Mouse (Mus musculus) hindbrain, embryonic 11.5 days (tissue): ENCODE results near the gene Ticam1. TPM values are rescaled to one million over a fixed set of nuclear protein-coding genes. Genes with fewer than 3 reads are reported as not detected.
A peak's percentile ranks its signal among the peaks of the same experiment; 100 is the strongest.

ENCODE experiments used
- ATAC-seq: fragments of 200-750 bp; cut with Nextera tagmentation; 2 replicates; pipeline ENCODE4 v1.8.0; 2017; ENCODE audit warnings: mild to moderate bottlenecking, moderate TSS enrichment, moderate library complexity; ENCODE audit not compliant: low FRiP score
- DNase-seq: peaks from one replicate; pipeline ENCODE4 v3.0.0-alpha.2; 2015; ENCODE audit warnings: low spot score
- H3K27ac ChIP-seq: fragments of 300-500 bp; sonication (generic); 2 replicates; pipeline ENCODE4 v1.5.1; 2014; ENCODE audit warnings: mild to moderate bottlenecking, low read depth, low read length
- H3K27me3 ChIP-seq: fragments of 300-500 bp; sonication (generic); 2 replicates; pipeline ENCODE4 v1.6.1; 2014; ENCODE audit warnings: mild to moderate bottlenecking, low read length, moderate library complexity, mixed read lengths; ENCODE audit not compliant: control insufficient read depth, insufficient read depth
- H3K36me3 ChIP-seq: fragments of 300-500 bp; sonication (generic); 2 replicates; pipeline ENCODE4 v1.6.1; 2014; ENCODE audit warnings: mild to moderate bottlenecking, low read length, moderate library complexity, mixed read lengths; ENCODE audit not compliant: control insufficient read depth, insufficient read depth
- H3K4me1 ChIP-seq: fragments of 300-500 bp; sonication (generic); replicated peaks from 2 replicates; pipeline ENCODE4 v1.6.1; 2014; ENCODE audit warnings: low read length, mixed read lengths; ENCODE audit not compliant: control insufficient read depth, insufficient read depth
- H3K4me2 ChIP-seq: fragments of 300-500 bp; sonication (generic); replicated peaks from 2 replicates; pipeline ENCODE4 v1.6.1; 2014; ENCODE audit warnings: mild to moderate bottlenecking, low read depth, low read length
- H3K4me3 ChIP-seq: fragments of 300-500 bp; sonication (generic); 2 replicates; pipeline ENCODE4 v1.5.1; 2014; ENCODE audit warnings: low read depth, low read length
- H3K9ac ChIP-seq: fragments of 300-500 bp; sonication (generic); 2 replicates; pipeline ENCODE4 v1.6.1; 2014; ENCODE audit warnings: low read depth, low read length
- H3K9me3 ChIP-seq: fragments of 300-500 bp; sonication (generic); 2 replicates; pipeline ENCODE4 v1.6.1; 2016; ENCODE audit warnings: low read length; ENCODE audit not compliant: control insufficient read depth
- WGBS: fragments of 180-500 bp; shearing (Covaris S2); extraction: QIAGEN DNeasy Blood & Tissue Kit; methylation state at CpG from one replicate; pipeline ENCODE4 v1.1.7; 2014; 5-methylcytosine and 5-hydroxymethylcytosine counted together
- polyA plus RNA-seq: library from polyadenylated mRNA; unstranded; fragments of >200 nt; fragmentation: Nextera tagmentation; extraction: Ambion mirVana; gene quantifications from 2 replicates; pipeline ENCODE4 v1.2.1, GENCODE M21; 2014

Ticam1 gene
- polyA plus RNA-seq, 1 experiment from 2014 or later: 2.7 TPM

DNA sequence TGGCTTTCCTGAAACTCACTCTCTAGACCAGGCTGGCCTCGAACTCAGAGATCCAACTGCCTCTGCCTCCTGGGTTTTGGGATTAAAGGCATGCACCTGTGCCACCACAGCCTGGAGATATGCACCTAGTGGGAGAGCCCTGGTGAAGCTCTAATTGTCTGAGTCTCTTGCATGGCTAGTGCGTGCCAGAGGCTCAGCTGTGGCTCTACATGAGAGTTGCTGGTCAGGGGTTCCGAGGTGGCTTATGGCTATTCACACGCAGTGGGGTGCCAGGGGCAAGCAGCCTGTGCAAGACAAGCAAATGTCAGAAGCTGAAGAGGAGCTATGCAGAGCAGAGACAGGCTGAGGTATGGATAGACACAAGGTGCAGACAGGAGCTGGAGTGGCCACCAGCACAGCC, 21.9 kb downstream of the Ticam1 start:
- no peaks in the 10 kb centered on the region for H3K27me3 ChIP-seq
- no peak for ATAC-seq
- WGBS: 83% methylated on average over 4 of the region's 4 CpGs
- no peak overlapping the region for H3K27ac ChIP-seq
- peaks cover 5% of the 10 kb centered on the region; the same call in 1 of the 2 replicates for H3K4me1 ChIP-seq
- DNase-seq: no peak
- no peak overlapping the region for H3K9ac ChIP-seq
- peaks cover under 1% of the 10 kb centered on the region; the same call in 1 of the 2 replicates for H3K36me3 ChIP-seq
- H3K4me2 ChIP-seq: no peak overlapping the region
- H3K4me3 ChIP-seq: no peak overlapping the region
- no peaks in the 10 kb centered on the region for H3K9me3 ChIP-seq

DNA sequence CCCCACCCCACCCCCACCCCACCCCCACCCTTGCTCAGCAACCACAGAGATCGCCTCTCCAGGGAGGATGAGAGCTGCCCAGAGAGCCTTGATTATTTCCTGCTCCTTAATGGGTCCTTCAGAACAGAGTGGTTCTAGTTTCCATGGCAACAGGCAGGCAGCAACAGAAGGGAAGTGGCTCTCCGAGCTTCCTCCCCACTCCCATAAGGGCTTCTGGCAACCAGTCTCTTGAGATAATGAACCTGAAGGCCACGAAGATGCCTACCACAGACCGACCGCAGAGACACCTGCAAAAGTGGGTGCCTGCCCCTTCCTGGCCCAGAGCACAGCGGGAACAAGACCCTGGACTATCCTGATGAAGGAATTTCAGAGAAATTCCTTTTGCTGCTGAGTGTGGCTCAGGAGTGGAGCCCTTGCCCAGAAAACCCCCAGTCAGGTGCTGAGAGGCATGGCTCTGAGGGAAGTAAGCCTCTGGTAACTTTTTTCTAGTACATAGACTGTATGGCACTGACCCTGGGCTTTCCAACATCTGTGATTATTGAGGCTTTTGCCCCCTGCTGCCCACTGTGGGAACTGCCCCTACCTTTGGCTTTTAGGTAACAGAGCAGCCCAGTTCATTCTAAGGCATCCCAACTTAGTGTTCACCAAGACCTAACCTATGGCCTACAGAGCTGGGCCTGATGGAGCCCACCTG, 25.3 kb downstream of the Ticam1 start:
- 29% methylated on average over 6 of the region's 6 CpGs for WGBS
- H3K27me3 ChIP-seq: no peaks in the 10 kb centered on the region
- H3K27ac ChIP-seq: no peak overlapping the region
- H3K9me3 ChIP-seq: no peaks in the 10 kb centered on the region
- no peaks in the 10 kb centered on the region for H3K36me3 ChIP-seq
- DNase-seq (peak; percentile 81), ATAC-seq (peak; percentile 44; the same call in 1 of the 2 replicates)
- 0 out of 2 replicates have a peak, but pooled peaks cover 2% of the 10 kb centered on the region for H3K4me1 ChIP-seq
- H3K4me2 ChIP-seq: no peak overlapping the region
- no peak overlapping the region for H3K4me3 ChIP-seq
- no peak overlapping the region for H3K9ac ChIP-seq

DNA sequence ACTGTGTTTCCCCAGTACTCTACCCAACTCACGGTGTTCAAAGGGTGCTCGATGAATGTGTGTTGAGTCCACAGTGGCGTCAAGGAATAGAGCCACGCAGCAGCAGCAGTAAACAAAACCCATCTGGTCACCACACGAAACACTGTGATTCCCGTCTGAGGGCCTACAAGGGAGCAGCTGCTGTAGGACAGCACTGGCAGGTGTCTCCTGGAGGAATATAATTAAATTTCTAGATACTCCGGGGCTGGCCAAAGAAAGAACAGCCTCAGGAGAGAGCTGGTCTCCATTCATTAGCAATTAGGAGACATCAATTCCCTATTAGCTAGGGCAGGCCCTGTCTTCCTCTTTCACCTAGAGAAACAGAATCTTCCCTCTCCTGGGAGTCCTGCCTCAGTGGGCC, 31.0 kb downstream of the Ticam1 start:
- no peaks in the 10 kb centered on the region for H3K9me3 ChIP-seq
- DNase-seq (no peak), ATAC-seq (peak; percentile 53)
- H3K4me1 ChIP-seq: no peaks in the 10 kb centered on the region
- H3K27ac ChIP-seq: no peak overlapping the region
- H3K27me3 ChIP-seq: peaks cover 5% of the 10 kb centered on the region; the same call in 1 of the 2 replicates
- WGBS: 55% methylated on average over 7 of the region's 7 CpGs
- H3K36me3 ChIP-seq: no peaks in the 10 kb centered on the region
- no peak overlapping the region for H3K4me3 ChIP-seq
- H3K4me2 ChIP-seq: no peak overlapping the region
- no peak overlapping the region for H3K9ac ChIP-seq

DNA sequence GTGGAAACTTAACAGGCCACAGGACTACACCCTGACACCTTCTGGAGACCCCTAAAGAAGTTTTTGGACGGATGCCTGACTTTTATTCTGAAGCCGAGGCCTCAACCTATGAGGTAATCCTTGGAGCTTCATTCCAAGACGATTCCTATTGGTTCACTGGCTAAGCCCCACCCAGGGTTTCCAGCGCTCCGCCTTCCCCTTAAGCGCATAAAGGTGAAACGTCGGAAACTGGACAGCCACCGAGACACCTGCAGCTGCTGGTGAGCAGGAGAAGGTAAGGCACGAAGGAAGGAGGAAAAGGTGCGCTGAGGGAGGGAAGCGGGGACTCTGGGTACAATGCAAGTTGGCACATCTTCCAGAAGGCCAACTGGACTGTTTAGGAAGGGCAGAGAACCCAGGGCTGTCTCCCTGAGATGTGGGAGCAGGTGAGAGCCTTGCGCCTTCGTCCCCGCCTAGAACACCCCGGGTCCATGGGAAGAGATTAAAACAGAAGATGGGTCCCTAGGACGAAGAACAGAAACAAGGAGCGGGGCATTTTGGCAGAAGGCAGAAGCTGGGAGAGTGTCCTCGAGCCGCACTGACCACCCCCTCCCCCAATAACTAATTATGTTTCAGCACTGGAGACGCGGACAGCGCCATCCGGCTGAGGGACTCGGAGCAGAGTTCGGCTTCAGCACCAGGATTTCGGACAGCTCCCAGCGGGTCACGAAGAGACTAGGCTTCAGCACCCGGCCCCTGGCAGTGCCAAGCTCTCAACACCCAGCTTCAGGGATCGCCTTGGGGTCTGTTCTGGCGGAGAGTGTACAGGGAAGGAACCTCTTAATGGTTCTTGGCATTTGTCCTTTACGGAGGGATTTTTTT, 34.8 kb downstream of the Ticam1 start:
- H3K4me2 ChIP-seq: peak overlapping the region; percentile 15
- H3K4me3 ChIP-seq: peak overlapping the region; percentile 24
- H3K27me3 ChIP-seq: peaks cover 5% of the 10 kb centered on the region; the same call in 1 of the 2 replicates
- no peaks in the 10 kb centered on the region for H3K4me1 ChIP-seq
- ATAC-seq: peak; percentile 62
- no peaks in the 10 kb centered on the region for H3K36me3 ChIP-seq
- H3K27ac ChIP-seq: no peak overlapping the region
- H3K9ac ChIP-seq: no peak overlapping the region
- under 1% methylated on average over 33 of the region's 33 CpGs for WGBS
- H3K9me3 ChIP-seq: no peaks in the 10 kb centered on the region
- DNase-seq: peak; percentile 90

DNA sequence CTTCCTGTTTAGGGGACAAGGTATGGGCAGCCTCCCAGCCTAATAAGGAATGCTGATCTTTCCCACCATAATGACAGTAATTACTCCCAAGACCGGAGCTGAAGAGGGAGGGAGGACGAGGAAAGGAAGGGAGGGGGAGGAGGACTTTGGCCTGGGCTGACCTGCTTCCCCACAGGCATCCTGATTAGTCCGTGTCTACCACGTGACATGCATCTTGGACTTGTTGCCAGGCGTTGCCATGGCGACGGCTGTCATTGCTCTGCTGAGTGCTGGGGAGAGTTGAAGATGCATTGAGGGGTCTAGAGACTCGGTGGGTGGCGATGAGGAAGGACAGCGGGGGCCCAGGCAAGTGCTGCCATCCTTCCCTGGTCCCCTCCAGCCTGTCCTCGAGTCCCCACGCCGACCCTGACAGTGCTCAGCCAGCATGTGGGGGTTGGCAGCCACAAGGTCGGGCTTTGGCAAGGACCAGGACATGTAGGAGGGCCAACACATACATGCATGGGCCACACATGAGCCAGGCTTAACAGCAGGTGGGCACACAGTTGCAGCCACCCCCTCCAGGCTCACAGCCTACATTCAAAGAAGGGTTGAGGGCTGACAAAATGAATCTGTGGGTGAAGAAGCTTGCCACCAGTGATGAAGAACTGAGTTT, 42.6 kb downstream of the Ticam1 start:
- ATAC-seq: peak; percentile 96

DNA sequence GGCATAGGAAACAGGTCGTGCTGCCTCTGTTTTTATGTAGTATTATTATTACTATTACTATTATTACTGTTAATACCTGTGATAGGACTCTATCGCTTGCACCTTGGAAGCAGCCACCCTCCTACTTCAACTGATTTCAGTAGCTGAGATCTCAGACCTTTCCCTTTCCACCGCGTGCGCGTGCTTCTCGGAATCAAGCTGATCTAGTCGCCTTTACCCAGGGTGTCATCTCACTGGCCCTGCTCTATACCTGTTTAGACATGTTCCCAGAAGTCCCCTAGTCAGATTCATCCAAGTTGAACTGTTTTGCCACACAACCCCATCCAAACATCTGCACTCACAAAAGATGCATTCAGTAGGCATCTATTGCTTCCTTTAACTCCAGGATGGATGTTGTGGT, 43.2 kb downstream of the Ticam1 start:
- DNase-seq (no peak), ATAC-seq (peak; percentile 28; the same call in 1 of the 2 replicates)
- Histone ChIP-seq H3K4me1 (peaks cover 3% of the 10 kb centered on the region; the same call in 1 of the 2 replicates), H3K4me2 (peak overlapping the region; percentile 26), H3K9me3 (no peaks in the 10 kb centered on the region), H3K27ac (no peak overlapping the region), H3K36me3 (no peaks in the 10 kb centered on the region), H3K27me3 (0 out of 2 replicates have a peak, but pooled peaks cover 2% of the 10 kb centered on the region), H3K9ac (no peak overlapping the region), H3K4me3 (no peak overlapping the region)
- 54% methylated on average over 8 of the region's 8 CpGs for WGBS

More for the DNA sequence above, 42.6 kb downstream of the Ticam1 start:
- Histone ChIP-seq H3K27me3 (0 out of 2 replicates have a peak, but pooled peaks cover 2% of the 10 kb centered on the region), H3K9me3 (no peaks in the 10 kb centered on the region), H3K4me2 (peak overlapping the region; percentile 26), H3K36me3 (no peaks in the 10 kb centered on the region), H3K27ac (no peak overlapping the region), H3K4me3 (no peak overlapping the region), H3K9ac (no peak overlapping the region), H3K4me1 (peaks cover 3% of the 10 kb centered on the region; the same call in 1 of the 2 replicates)
- DNase-seq: peak; percentile 86
- 2% methylated on average over 14 of the region's 14 CpGs for WGBS

DNA sequence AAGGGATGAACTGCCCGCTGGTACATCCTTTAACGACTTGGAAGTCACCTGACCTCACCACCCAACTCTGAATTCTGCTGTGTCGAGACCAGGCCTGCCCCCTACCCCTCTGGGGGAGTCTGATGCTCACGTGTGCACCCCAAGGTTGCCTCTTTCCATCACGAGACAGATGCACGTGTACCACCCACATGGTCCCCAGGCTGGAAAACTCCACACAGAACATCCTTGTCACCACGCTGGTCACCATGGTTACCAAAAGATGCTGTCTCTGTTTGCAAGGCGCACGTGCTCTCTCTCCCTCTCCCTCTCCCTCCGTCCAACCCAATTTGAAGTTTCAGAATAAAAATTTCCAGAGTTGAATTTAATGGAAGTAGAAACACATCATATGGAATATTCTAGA, 46.6 kb downstream of the Ticam1 start:
- Histone ChIP-seq H3K27ac (no peak overlapping the region), H3K9ac (no peak overlapping the region), H3K9me3 (no peaks in the 10 kb centered on the region), H3K36me3 (no peaks in the 10 kb centered on the region), H3K4me2 (no peak overlapping the region), H3K27me3 (no peaks in the 10 kb centered on the region), H3K4me1 (peaks cover 3% of the 10 kb centered on the region; the same call in 1 of the 2 replicates), H3K4me3 (no peak overlapping the region)
- DNase-seq (no peak), ATAC-seq (no peak)
- WGBS: 70% methylated on average over 10 of the region's 10 CpGs

DNA sequence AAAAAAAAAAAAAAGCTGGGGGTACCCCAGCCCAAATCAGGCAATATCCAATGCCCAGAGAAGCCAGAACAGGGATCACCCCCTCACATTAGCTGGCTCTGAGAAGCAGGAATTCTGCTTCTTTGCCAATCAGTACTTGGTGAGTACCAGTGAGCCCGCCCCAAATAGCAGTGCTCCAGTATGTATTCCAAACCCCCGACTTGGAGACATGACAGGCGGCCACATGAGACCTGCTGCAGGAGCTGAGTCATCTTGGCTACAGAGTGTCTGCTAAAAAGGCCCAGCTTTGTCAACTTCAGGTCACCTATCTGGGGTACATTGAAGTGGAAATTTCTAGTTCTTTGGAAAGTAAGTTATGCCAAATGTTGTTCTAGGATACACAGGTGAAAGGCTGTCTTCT, 50.0 kb downstream of the Ticam1 start:
- no peaks in the 10 kb centered on the region for H3K27me3 ChIP-seq
- H3K4me2 ChIP-seq: no peak overlapping the region
- H3K27ac ChIP-seq: no peak overlapping the region
- ATAC-seq (no peak), DNase-seq (no peak)
- no peaks in the 10 kb centered on the region for H3K9me3 ChIP-seq
- no peaks in the 10 kb centered on the region for H3K4me1 ChIP-seq
- H3K9ac ChIP-seq: no peak overlapping the region
- H3K4me3 ChIP-seq: no peak overlapping the region
- H3K36me3 ChIP-seq: no peaks in the 10 kb centered on the region
- 70% methylated on average over 3 of the region's 3 CpGs for WGBS
